Mouse (Mus musculus) adrenal gland, postnatal 14 days (tissue): ENCODE measurements around the gene Tbl1xr1. TPM values are rescaled to one million over a fixed set of nuclear protein-coding genes. Genes with fewer than 3 reads are reported as not detected.

Source experiments
- DNase-seq: peaks from one replicate; pipeline ENCODE4 v3.0.0; 2021; ENCODE audit warnings: mixed read lengths
- total RNA-seq: library from RNA; stranded (reverse); gene quantifications from 2 replicates; pipeline ENCODE4 v1.2.3, GENCODE M21; 2021

Gene Tbl1xr1
- total RNA-seq, 1 experiment from 2014 or later = 60.3 TPM

DNA sequence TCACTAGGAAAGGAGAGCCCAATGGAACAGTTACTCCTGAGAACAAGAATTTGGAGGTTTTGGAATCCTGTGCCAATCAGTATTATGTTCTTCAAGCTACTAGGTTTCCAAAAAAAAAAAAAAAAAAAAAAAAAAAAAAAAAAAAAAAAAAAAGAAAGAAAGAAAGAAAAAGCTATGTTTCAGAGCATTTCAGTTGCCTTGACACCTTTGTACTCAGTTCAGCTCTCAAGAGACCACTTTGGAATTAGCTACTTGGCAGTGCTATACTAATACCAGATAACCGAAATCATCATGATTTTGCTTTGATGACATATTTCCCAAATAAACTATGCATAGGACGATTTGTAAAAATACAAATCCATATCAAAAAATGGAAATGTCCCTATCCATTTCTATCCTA lies 145.1 kb downstream of the Tbl1xr1 start:
- no peak for DNase-seq

DNA sequence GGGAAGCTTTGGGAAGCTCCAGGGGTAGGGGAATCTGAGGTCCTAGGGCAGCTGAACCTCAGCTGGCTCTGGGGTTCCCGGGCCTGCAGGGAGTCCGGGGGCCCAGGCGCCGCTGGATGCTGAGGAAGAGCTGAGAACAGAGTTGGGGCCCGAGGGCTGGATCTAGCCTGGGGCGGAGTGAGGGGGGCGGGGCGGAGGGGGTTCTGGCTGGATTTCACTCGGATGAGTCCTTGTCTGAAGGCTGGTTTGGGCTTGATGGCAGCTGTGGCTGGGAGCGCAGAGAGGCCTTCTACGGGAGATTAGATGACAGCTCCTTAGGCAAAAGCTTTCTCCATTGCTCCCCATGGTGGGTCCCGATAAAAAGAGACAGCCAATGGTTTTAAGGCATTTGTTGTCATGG lies 145.9 kb downstream of the Tbl1xr1 start:
- DNase-seq = no peak

DNA sequence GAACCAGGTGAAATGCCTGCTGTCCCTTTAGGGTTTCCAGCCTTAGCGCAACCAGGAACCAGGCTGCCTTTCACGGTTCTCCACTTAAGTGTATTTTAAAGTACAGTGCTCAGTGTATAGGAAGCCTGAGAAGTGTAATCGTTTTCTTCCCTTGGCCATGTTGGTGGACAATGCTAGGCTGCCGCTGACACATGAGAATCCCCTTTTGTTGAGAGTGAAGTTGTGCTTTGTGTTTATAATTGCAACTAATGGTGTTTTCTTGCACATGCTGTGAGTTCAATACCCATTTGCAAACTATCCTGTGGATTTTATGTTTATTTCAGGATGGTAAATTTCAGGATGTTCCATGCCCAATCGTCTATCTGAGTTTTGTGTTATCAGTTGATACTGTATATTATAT lies 146.6 kb downstream of the Tbl1xr1 start:
- no peak for DNase-seq

DNA sequence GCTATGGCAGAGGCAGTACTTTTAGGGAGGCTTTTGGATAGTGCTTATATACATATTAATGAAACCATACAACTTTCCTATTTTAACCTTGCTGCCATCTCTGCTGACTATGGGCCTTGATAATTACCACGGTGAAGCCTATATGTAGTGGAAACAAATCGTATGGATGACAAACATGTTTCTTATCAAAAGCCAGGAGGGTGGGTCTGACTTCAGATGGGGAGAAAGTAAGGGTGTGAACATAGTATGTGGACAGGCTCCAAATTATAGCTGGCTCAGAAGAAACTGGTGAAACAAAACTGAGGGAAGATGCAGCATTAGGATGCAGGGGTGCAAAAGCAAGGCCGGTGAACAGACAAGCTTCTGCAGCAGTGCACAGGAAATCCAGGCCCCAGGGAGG lies 151.6 kb downstream of the Tbl1xr1 start:
- no peak for DNase-seq

DNA sequence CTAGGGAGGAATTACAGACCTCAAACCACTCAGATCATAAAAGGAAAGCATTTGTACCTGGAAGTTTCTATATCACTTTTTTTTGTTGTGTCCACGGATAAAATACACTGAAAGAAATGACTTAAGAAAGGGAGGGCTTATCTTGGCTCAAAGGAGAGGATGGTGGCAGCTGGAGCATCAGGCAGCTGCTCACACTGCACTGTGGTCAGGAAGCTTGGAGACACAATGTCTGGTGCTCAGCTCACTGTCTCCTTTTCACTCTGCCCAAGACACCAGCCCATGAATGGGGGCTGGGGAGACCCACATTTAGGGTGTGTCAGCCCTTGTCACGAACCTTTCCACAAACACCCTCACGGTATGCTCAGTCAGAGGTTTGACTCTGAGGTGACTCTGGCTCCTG lies 154.2 kb downstream of the Tbl1xr1 start:
- DNase-seq = no peak

DNA sequence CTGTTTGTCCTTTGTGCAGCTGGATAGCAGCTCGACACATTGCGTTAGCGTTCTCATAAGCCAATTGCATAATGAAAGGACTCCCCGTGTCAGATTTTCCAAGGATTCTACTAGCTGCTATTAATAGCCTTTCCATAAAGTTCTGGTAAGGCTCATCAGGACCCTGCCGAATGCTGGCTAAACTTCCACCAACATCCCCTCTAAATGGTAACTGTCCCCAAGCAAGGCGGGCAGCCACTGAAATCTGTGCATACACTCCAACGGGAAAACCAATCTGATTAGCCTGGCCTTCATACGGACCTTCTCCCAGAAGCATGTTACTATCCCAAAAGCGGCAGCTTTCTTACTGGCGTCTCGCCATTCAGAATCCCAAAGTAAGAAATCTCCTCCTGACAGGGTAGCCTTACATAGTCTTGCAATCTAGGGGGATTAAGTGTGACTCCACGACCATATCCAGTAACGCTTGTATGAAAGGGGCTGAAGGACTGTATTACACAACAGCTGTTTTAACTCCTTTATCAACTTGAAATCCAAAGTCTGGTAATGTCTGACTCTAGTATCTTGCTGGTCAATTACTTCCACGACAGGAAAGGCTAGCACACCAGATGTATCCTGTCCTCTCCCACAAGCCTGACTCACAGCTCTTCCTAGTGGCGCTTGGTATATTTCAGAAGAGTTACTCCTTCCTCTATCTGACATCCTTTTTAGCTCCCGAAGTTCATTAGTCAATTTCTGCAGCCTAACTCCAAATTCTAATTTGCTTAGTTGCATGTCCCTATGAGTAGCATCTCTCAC lies 161.9 kb downstream of the Tbl1xr1 start:
- DNase-seq = no peak
